Mouse (Mus musculus) forebrain, embryonic 16.5 days (tissue): ENCODE measurements at regions not wholly inside any gene's neighbourhood (a gene's known extent, or its start where the extent isn't known, plus 50 kb on each side); places are given as distances from the start of the nearest gene placed in this dataset.

Source experiments
- ATAC-seq: fragments of 200-750 bp; cut with Nextera tagmentation; 2 replicates; pipeline ENCODE4 v1.8.0; 2017; ENCODE audit warnings: mild to moderate bottlenecking, moderate library complexity
- H3K27ac ChIP-seq: fragments of 300-500 bp; sonication (generic); 2 replicates; pipeline ENCODE4 v1.5.1; 2014; ENCODE audit warnings: low read length, control low read depth
- H3K27me3 ChIP-seq: fragments of 300-500 bp; sonication (generic); replicated peaks from 2 replicates; pipeline ENCODE4 v1.6.1; 2014; ENCODE audit warnings: low read length; ENCODE audit not compliant: control insufficient read depth, insufficient read depth
- H3K36me3 ChIP-seq: fragments of 300-500 bp; sonication (generic); 2 replicates; pipeline ENCODE4 v1.6.1; 2014; ENCODE audit not compliant: control insufficient read depth, insufficient read depth
- H3K4me1 ChIP-seq: fragments of 300-500 bp; sonication (generic); replicated peaks from 2 replicates; pipeline ENCODE4 v1.6.1; 2014; ENCODE audit warnings: low read length; ENCODE audit not compliant: control insufficient read depth, insufficient read depth
- H3K4me2 ChIP-seq: fragments of 300-500 bp; sonication (generic); 2 replicates; pipeline ENCODE4 v1.6.1; 2014; ENCODE audit warnings: mild to moderate bottlenecking, low read length, control low read depth
- H3K4me3 ChIP-seq: fragments of 300-500 bp; sonication (generic); replicated peaks from 2 replicates; pipeline ENCODE4 v1.5.1; 2014; ENCODE audit warnings: mild to moderate bottlenecking, low read length, control low read depth
- H3K9ac ChIP-seq: fragments of 300-500 bp; sonication (generic); replicated peaks from 2 replicates; pipeline ENCODE4 v1.6.1; 2014; ENCODE audit warnings: low read depth, low read length, control low read depth
- H3K9me3 ChIP-seq: fragments of 300-500 bp; sonication (generic); 2 replicates; pipeline ENCODE4 v1.6.1; 2016; ENCODE audit warnings: low read length; ENCODE audit not compliant: control insufficient read depth
- WGBS: fragments of 180-500 bp; shearing (Covaris S2); extraction: QIAGEN DNeasy Blood & Tissue Kit; methylation state at CpG from one replicate; pipeline ENCODE4 v1.1.7; 2014; 5-methylcytosine and 5-hydroxymethylcytosine counted together

GRCm38 (mm10) chr16:86694497-86694896 is 659.5 kb upstream of the N6amt1 start:
- peak; percentile 95 for ATAC-seq
- no peaks in the 10 kb centered on the region for H3K27me3 ChIP-seq
- peaks cover 3% of the 10 kb centered on the region; the same call in 1 of the 2 replicates for H3K4me1 ChIP-seq
- no peak overlapping the region for H3K9ac ChIP-seq
- no peak overlapping the region for H3K4me3 ChIP-seq
- H3K36me3 ChIP-seq, result no peaks in the 10 kb centered on the region
- H3K27ac ChIP-seq, result peak overlapping the region; percentile 31; the same call in 1 of the 2 replicates
- WGBS, result 21% methylated on average over 3 of the region's 3 CpGs
- no peak overlapping the region for H3K4me2 ChIP-seq
- no peaks in the 10 kb centered on the region for H3K9me3 ChIP-seq

GRCm38 (mm10) chr16:86659154-86659553 is 694.8 kb upstream of the N6amt1 start:
- no peaks in the 10 kb centered on the region for H3K4me1 ChIP-seq
- H3K9ac ChIP-seq, result no peak overlapping the region
- no peaks in the 10 kb centered on the region for H3K9me3 ChIP-seq
- no peaks in the 10 kb centered on the region for H3K27me3 ChIP-seq
- H3K36me3 ChIP-seq, result no peaks in the 10 kb centered on the region
- WGBS, result 61% methylated on average over 3 of the region's 3 CpGs
- no peak for ATAC-seq
- no peak overlapping the region for H3K4me3 ChIP-seq
- no peak overlapping the region for H3K27ac ChIP-seq
- no peak overlapping the region for H3K4me2 ChIP-seq

GRCm38 (mm10) chr16:86647316-86647715 is 706.7 kb upstream of the N6amt1 start:
- WGBS, result 81% methylated on average over 5 of the region's 5 CpGs

GRCm38 (mm10) chr16:86646753-86647152 is 707.2 kb upstream of the N6amt1 start:
- no peak for ATAC-seq
- no peaks in the 10 kb centered on the region for H3K36me3 ChIP-seq
- H3K9me3 ChIP-seq, result no peaks in the 10 kb centered on the region
- 59% methylated on average over 2 of the region's 2 CpGs for WGBS
- no peak overlapping the region for H3K9ac ChIP-seq
- H3K4me2 ChIP-seq, result no peak overlapping the region
- H3K27me3 ChIP-seq, result no peaks in the 10 kb centered on the region
- H3K27ac ChIP-seq, result no peak overlapping the region
- no peak overlapping the region for H3K4me3 ChIP-seq
- H3K4me1 ChIP-seq, result peaks cover 2% of the 10 kb centered on the region; the same call in 1 of the 2 replicates

More at GRCm38 (mm10) chr16:86647316-86647715, 706.7 kb upstream of the N6amt1 start:
- no peak overlapping the region for H3K27ac ChIP-seq
- no peak overlapping the region for H3K4me3 ChIP-seq
- ATAC-seq, result no peak
- H3K9ac ChIP-seq, result no peak overlapping the region
- peaks cover 2% of the 10 kb centered on the region; the same call in 1 of the 2 replicates for H3K4me1 ChIP-seq
- no peaks in the 10 kb centered on the region for H3K27me3 ChIP-seq
- H3K9me3 ChIP-seq, result no peaks in the 10 kb centered on the region
- no peak overlapping the region for H3K4me2 ChIP-seq
- no peaks in the 10 kb centered on the region for H3K36me3 ChIP-seq

- WGBS, result 80% methylated on average over 1 of the region's 1 CpGs
- H3K27me3 ChIP-seq, result no peaks in the 10 kb centered on the region
- H3K9ac ChIP-seq, result no peak overlapping the region
- H3K9me3 ChIP-seq, result no peaks in the 10 kb centered on the region
- H3K4me2 ChIP-seq, result no peak overlapping the region
- no peak for ATAC-seq
- H3K27ac ChIP-seq, result no peak overlapping the region
- H3K4me1 ChIP-seq, result peaks cover 2% of the 10 kb centered on the region; the same call in 1 of the 2 replicates
- H3K4me3 ChIP-seq, result no peak overlapping the region
- H3K36me3 ChIP-seq, result no peaks in the 10 kb centered on the region
These were observed 708.5 kb upstream of the N6amt1 start for GRCm38 (mm10) chr16:86645436-86645835.

GRCm38 (mm10) chr16:86644912-86645312 is 709.1 kb upstream of the N6amt1 start:
- no peak overlapping the region for H3K27ac ChIP-seq
- no peak overlapping the region for H3K4me2 ChIP-seq
- H3K4me3 ChIP-seq, result no peak overlapping the region
- H3K27me3 ChIP-seq, result no peaks in the 10 kb centered on the region
- ATAC-seq, result peak; percentile 93
- 42% methylated on average over 2 of the region's 2 CpGs for WGBS
- no peaks in the 10 kb centered on the region for H3K9me3 ChIP-seq
- H3K4me1 ChIP-seq, result peaks cover 2% of the 10 kb centered on the region; the same call in 1 of the 2 replicates
- H3K9ac ChIP-seq, result no peak overlapping the region
- H3K36me3 ChIP-seq, result no peaks in the 10 kb centered on the region

- no peaks in the 10 kb centered on the region for H3K36me3 ChIP-seq
- H3K4me3 ChIP-seq, result no peak overlapping the region
- H3K27ac ChIP-seq, result no peak overlapping the region
- no peak overlapping the region for H3K9ac ChIP-seq
- no peak for ATAC-seq
- H3K4me2 ChIP-seq, result no peak overlapping the region
- H3K27me3 ChIP-seq, result no peaks in the 10 kb centered on the region
- WGBS, result 57% methylated on average over 7 of the region's 7 CpGs
- no peaks in the 10 kb centered on the region for H3K9me3 ChIP-seq
- no peaks in the 10 kb centered on the region for H3K4me1 ChIP-seq
These were observed 702.5 kb upstream of the Adamts5 start for GRCm38 (mm10) chr16:86604166-86604565.

GRCm38 (mm10) chr16:86594992-86595391 is 693.4 kb upstream of the Adamts5 start:
- no peak for ATAC-seq
- H3K4me2 ChIP-seq, result no peak overlapping the region
- H3K4me1 ChIP-seq, result no peaks in the 10 kb centered on the region
- no peaks in the 10 kb centered on the region for H3K9me3 ChIP-seq
- 85% methylated on average over 3 of the region's 3 CpGs for WGBS
- no peaks in the 10 kb centered on the region for H3K36me3 ChIP-seq
- H3K9ac ChIP-seq, result no peak overlapping the region
- H3K27ac ChIP-seq, result no peak overlapping the region
- no peak overlapping the region for H3K4me3 ChIP-seq
- no peaks in the 10 kb centered on the region for H3K27me3 ChIP-seq

GRCm38 (mm10) chr16:86586044-86586443 is 684.4 kb upstream of the Adamts5 start:
- Histone ChIP-seq H3K9me3 (no peaks in the 10 kb centered on the region), H3K4me1 (no peaks in the 10 kb centered on the region), H3K4me3 (no peak overlapping the region), H3K27me3 (no peaks in the 10 kb centered on the region), H3K27ac (no peak overlapping the region), H3K4me2 (no peak overlapping the region), H3K36me3 (no peaks in the 10 kb centered on the region), H3K9ac (no peak overlapping the region)
- no peak for ATAC-seq
- WGBS, result 67% methylated on average over 4 of the region's 4 CpGs

- WGBS, result 9% methylated on average over 5 of the region's 5 CpGs
These were observed 676.7 kb upstream of the Adamts5 start for GRCm38 (mm10) chr16:86578281-86578680.

More at GRCm38 (mm10) chr16:86578281-86578680, 676.7 kb upstream of the Adamts5 start:
- H3K4me2 ChIP-seq, result no peak overlapping the region
- H3K4me3 ChIP-seq, result no peak overlapping the region
- H3K27ac ChIP-seq, result no peak overlapping the region
- peak; percentile 64; the same call in 1 of the 2 replicates for ATAC-seq
- no peaks in the 10 kb centered on the region for H3K36me3 ChIP-seq
- no peaks in the 10 kb centered on the region for H3K4me1 ChIP-seq
- H3K9me3 ChIP-seq, result no peaks in the 10 kb centered on the region
- H3K27me3 ChIP-seq, result no peaks in the 10 kb centered on the region
- no peak overlapping the region for H3K9ac ChIP-seq
